Mouse (Mus musculus) T-cell, adult 2 months (primary cell): Measurements from ENCODE around the gene Pigo.
A peak's percentile ranks its signal among the peaks of the same experiment; 100 is the strongest.

ENCODE experiments used
- DNase-seq: peaks from one replicate; pipeline ENCODE4 v3.0.0; 2022; ENCODE audit warnings: low spot score

The Pigo gene

GRCm38 (mm10) chr4:43037860-43038566 is 12.4 kb upstream of the Pigo start:
- no peak for DNase-seq

DNA sequence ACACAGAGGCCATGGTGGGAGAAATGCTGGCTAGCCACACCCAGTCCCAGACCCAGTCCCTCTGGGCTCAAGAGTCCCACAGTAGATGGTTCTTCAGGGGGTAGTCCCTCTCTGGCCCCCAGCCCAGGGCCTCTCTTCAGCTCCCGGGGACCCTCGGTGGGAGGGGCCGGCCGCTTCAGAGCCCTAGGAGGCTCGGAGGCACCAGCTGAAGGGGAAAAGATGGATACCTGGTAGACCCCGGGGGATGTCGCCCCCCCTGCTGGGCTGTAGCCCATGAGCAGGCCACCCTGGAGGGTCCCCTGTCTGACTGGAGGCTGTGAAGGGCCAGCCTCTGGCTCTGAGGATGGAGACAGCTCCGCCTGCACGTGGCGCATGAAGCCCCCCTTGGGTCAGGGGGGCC is 10.7 kb upstream of the Pigo start:
- no peak for DNase-seq

- no peak for DNase-seq
Measured at GRCm38 (mm10) chr4:43035851-43036250, 10.2 kb upstream of the Pigo start.

GRCm38 (mm10) chr4:43033481-43033880 is 7.9 kb upstream of the Pigo start:
- DNase-seq, result no peak

DNA sequence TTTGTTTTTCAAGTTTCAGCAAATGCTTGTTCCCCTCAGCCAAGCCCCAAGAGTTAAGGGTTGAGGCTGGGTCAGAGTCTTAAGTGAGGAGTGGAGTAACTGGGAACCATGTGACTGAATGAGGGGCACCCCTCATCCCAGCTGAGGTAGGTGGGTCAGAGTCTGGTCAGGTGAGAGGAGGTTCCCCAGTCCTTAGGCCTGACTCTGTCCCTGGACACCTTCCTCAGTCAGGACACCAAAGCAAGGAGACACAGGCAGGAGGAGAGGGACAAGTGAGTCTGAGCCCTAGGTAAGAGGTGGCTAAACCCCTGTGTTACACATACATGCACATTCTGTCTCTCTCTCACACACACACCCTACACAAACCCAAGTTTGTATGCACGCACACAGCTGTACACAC is 6.9 kb upstream of the Pigo start:
- DNase-seq, result no peak

DNA sequence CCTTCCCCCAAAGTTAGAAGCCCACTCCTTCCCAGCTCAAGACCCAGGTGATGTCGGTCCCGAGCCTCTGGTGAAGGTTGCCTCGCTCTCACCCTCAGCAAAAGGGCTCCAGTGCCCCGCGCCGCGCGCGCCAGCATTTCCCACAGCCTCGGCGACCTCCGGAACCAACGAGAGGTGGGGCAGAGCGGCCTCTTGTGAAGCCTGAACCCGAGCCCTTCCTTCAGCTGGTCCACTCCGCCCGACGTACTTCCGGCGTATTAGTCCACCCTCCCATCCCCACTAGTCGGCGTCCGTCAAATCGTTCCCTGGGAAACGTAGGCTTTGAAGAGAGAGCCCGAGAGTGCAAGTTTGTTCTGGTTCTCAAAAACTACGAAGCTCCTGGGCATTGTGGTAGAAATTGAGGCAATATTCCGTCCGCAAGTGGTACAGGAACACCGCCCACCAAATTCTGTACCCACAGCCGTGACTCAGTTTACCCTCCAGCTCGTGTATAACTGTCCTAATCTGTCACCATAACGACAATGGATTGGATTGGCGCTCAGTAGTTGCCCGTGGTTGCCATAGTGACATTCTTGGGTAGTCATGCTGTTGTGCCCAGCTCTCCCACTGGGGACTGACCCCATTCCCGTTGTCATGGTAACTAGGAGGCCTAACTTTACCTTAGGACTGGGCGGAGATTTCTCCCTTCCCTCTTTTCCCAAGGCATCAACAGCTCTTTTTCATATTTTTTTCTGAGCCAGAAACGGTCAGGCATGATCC is 5.8 kb upstream of the Pigo start, which contains the start of gene Stoml2:
Gene Stoml2, minus strand, starts transcription at position 474 of the 759 bp plus-strand sequence.
- DNase-seq, result peak; percentile 81

DNA sequence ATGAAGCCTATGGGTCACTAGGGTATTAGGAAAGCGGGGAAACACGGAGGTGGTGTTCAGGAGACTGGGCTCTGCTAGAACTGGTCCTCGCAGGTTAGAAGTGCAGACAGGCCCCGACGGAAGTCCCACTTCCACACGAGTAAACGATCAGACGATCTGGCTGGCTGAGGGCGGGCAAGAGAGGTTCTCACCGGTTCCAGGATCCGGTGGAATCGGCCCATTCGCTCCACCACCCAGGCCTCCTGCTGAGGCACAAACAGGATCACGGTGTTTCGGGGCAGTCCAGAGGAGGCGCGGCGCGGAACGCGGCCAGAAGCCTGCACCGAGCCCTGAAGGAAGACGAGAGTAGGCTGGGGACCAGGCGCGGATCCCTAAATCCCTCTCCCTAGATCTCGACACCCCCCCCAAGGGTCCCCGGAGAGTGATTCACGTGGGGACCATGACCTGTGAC is 5.2 kb upstream of the Pigo start:
- DNase-seq, result peak; percentile 39

- no peak for DNase-seq
Measured at GRCm38 (mm10) chr4:43030352-43030751, 4.7 kb upstream of the Pigo start.

DNA sequence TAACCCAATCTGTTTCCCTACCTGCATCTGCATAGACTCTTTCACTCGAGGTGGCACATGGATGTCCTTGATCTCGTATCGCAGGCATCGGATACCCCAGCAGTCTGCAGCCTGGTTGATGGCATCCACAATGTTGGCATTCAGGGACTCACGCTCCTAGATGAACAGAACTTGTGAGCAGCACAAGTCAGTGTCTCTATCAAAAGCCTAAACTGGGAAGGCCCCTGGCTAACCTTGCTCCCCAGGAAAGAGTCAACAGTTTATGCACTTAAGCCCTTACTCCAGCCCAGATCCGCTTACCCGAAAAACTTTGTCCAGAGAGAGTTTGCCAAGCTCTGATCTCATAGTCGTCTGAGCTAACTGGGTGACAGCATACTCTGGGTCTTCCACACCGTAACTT is 4.1 kb upstream of the Pigo start:
- no peak for DNase-seq

DNA sequence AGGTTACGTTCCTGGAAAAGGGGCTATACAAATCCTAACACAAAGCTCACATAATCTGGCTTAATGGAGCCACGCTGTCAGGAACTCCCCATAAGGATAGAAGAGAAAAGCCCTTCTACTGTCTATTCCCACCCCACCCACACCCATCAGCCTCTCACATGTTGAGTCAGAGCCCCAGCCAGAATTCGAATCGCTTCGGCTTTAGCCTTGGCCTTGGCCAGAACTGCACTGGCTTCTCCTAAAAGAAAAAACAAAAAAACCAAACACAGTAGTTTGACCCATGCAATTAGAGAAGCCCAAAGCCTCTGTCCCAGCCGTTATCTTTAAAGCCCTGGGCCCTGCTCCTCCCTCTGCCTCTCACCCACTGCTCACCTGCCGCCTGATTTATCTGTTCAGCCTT is 3.5 kb upstream of the Pigo start:
- no peak for DNase-seq

DNA sequence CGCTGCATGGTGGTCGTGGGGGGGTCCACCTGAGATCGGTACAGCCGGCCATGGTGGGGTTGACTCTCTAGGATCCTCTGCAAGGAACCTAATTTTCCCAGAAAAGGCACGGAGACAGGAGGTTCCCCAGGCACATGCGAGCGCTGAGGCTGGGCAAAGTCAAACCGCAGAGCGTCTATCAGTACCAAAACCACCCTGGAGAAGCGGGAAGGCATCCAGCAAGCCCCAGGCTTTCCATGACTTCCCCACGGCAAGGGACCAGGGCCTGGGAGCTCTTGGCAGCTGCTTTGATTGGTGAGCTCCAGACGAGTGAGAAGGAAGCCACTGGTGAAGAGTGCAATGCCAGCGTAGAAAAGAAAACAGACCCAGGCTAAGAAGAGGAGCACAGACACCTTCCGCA is 946 bp downstream of the Pigo start:
- no peak for DNase-seq

DNA sequence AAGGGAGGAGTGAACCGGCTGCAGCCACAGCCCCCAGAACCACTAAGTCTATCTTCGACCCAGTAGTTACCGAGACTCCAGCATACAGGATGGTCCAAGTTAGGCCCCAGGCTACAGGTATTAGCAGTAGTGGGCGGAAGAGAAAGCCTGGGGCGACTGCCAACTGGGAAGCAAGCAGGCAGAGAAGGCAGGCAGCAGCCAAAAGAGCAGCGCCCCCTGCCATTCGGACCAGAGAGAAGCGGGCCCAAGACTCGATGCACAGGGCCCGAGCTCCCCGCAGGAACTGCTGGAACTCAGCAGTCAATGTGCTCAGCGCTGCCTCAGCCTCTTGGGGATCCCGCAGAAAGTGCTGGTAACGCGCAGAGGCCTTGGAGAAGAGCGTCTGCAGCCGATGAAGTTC is 4.3 kb downstream of the Pigo start:
- no peak for DNase-seq

DNA sequence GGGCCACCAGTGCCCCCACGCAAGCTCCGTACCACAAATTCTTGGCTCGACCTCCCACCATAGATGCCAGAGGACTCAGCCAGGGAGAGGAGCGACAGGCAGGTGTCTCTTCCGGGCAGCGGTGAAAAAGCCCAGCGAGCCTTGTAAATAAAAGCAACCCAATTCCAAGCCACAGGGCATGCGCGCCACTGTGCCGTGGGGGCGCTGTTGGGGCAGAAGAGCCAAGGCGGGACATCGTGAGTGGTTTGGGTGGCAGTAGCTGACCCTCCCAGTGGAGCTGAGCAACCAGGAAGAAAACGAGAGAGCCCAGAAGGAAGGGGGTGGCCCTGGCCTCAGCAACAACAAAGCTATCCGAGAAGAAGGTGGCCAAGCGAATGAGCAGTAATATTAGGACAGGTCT is 4.7 kb downstream of the Pigo start:
- no peak for DNase-seq

DNA sequence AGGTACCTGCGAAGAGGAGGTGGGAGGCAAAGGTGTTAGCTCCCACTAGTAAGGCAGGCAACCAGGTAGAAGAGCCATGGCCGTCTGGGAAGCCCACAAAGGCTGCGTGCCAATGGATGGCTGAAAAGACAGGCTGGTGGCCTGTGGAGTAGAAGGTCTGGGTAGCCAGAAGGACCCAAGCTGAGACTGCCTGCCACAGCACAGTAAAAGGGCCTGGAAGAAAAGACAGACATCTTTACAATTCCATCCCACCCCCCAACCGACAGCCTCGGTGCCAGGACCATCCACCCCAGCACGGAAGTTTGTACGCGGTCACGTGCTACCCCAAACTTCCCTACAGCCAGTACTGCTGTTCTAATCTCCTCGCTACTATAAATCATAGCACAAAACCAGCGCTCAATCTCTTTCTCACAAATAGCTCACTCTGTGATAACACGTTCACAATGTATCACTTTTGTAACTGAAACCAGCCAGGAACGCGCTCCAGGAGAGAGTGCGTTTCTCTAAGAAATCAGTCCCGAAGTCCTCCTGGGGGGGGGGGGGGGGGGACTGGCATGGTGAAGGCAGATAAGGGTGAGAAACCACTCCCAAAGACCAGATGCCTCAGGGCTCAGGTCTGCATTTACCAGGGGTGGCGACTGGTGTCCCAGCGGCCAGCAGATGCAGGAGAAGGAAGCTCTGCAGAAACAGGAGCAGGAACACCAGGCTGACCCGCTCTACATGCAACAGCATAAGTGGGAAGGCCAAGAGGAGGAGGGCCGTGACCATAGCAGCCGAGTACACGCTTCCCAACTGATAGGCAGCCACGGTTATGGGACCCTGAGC is 5.8 kb downstream of the Pigo start:
- no peak for DNase-seq

DNA sequence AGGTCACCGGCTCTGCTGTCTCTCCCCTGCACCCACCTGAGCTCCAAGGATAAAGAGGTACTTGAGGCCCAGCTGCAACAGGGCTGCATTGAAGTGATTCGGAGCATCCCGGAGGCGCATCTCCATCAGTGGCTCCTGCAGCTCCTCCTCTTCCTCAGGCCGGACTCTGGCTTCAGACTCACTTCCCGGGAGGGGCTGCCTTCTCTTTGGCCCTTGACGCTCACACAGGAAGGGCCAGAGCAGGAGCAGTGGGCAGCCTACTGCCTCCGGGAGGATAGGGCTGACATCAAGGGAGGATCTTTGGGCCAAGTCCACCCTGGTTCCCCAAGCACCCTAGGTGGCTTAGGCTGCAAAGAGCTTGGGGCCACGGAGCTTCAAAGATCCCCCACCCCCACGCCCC is 6.4 kb downstream of the Pigo start:
- no peak for DNase-seq

- no peak for DNase-seq
Measured at GRCm38 (mm10) chr4:43018156-43018555, 7.5 kb downstream of the Pigo start.

- DNase-seq, result no peak
Measured at GRCm38 (mm10) chr4:43012091-43012490, 13.5 kb downstream of the Pigo start.

DNA sequence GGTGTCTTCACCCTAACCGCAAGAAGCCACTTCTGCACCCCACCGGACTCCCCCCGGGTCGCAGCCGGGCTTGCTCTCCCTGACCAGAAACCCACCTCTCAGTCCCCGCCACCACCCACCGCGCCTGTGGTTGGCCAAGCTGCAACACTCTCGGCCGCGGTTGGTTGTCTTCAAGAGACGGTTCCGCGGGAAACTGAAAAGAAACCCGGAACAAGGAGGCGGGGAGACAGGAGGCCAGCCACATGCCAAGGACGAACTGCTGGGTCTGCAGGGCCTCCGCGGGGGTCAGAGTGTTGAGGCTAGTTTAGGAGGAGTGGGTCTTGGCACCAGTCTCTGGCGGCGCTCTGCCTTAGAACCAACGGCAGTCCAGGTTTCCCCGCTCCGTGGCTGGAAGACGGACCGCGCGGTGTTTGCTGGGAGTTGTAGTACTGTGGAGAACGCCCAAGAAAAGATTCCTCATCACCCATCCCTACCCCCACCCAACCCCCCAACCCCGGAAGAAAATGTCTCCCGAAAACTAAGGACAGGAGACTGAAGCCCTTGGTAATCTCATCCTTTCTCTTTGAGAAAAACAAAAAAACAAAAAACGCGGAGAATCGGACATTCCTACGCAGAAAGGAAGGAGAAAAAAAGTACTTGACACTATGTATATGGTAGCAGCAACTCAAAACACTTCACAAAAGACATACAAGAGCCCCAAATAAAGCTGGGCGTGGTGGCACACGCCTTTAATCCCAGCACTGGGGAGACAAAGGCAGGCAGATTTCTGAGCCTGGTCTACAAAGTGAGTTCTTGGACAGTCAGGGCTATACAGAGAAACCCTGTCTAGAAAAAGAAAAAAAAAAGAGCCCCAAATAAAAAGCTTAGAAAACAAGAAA is 15.2 kb downstream of the Pigo start, which contains the start of gene Fancg:
Gene Fancg, minus strand, starts transcription at position 346 of the 878 bp plus-strand sequence.
- DNase-seq, result peak; percentile 72

- peak; percentile 60 for DNase-seq
Measured at GRCm38 (mm10) chr4:43005765-43006164, 19.9 kb downstream of the Pigo start.

DNA sequence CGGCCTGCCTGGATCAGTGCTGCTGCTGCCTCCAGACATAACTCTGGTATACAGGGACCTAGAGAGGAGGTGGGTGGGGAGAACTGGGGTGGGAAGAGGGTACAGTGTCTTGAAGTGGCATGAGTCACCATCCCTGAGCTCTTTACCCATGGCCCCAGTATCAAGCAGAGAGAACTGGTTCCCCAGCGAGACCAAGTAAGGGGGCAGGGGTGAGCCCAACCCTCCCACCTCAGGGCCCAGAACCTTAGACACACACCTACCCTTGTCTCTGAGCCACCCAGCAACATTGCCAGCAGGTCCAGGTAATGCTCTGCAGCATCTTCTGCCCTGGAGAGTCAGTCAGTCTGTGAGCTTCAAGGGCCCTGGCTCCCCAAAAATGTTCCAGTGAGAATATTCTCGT is 20.7 kb downstream of the Pigo start:
- DNase-seq, result no peak

- no peak for DNase-seq
Measured at GRCm38 (mm10) chr4:43002756-43003439, 22.7 kb downstream of the Pigo start.
